Mouse (Mus musculus) bone marrow, adult 2 months (tissue): ENCODE measurements around the gene Crb1. TPM values are rescaled to one million over a fixed set of nuclear protein-coding genes. Genes with fewer than 3 reads are reported as not detected.

Source experiments
- H3K27ac ChIP-seq: fragments of 200-500 bp; 2 replicates; pipeline ENCODE4 v1.5.1; 2012; ENCODE audit warnings: low read depth, mild to moderate bottlenecking, control low read depth, inconsistent platforms, low read length; ENCODE audit not compliant: control insufficient read depth, poor library complexity, insufficient read depth
- H3K4me1 ChIP-seq: fragments of 200-500 bp; 2 replicates; pipeline ENCODE4 v1.6.1; 2011; ENCODE audit warnings: low read length; ENCODE audit not compliant: control insufficient read depth, insufficient read depth
- H3K4me3 ChIP-seq: fragments of 200-500 bp; replicated peaks from 2 replicates; pipeline ENCODE3; 2011; ENCODE audit warnings: mild to moderate bottlenecking, low read depth, low read length, control low read depth; ENCODE audit not compliant: control insufficient read depth
- CTCF ChIP-seq: fragments of 200-500 bp; IDR thresholded peaks from 2 replicates; pipeline ENCODE4 v1.5.1; 2011; ENCODE audit warnings: low read length, control low read depth; ENCODE audit not compliant: control insufficient read depth, insufficient read depth
- POLR2A ChIP-seq: fragments of 200-500 bp; IDR thresholded peaks from 2 replicates; pipeline ENCODE4 v1.6.1; 2011; ENCODE audit warnings: low read depth, mild to moderate bottlenecking, control low read depth, low read length, borderline replicate concordance; ENCODE audit not compliant: control insufficient read depth
- WGBS: fragments of 180-500 bp; shearing (Covaris S2); methylation state at CpG from one replicate; pipeline ENCODE4 v1.1.7; 2018; 5-methylcytosine and 5-hydroxymethylcytosine counted together
- polyA plus RNA-seq: library from polyadenylated mRNA; stranded (reverse); fragments of >200 nt; gene quantifications from 2 replicates; pipeline ENCODE4 v1.2.4, GENCODE M21; 2011; ENCODE audit warnings: low replicate concordance; ENCODE audit not compliant: missing spikeins, insufficient read depth, insufficient read length

Gene Crb1
- polyA plus RNA-seq, 1 experiment = not detected

- TF ChIP-seq POLR2A (no peak), CTCF (no peak)
- 0% methylated on average over 1 of the region's 1 CpGs for WGBS
- H3K4me3 ChIP-seq = no peak overlapping the region
- H3K27ac ChIP-seq = no peak overlapping the region
- H3K4me1 ChIP-seq = no peaks in the 10 kb centered on the region
Measured at GRCm38 (mm10) chr1:139263158-139263557, 113.7 kb downstream of the Crb1 start.

DNA sequence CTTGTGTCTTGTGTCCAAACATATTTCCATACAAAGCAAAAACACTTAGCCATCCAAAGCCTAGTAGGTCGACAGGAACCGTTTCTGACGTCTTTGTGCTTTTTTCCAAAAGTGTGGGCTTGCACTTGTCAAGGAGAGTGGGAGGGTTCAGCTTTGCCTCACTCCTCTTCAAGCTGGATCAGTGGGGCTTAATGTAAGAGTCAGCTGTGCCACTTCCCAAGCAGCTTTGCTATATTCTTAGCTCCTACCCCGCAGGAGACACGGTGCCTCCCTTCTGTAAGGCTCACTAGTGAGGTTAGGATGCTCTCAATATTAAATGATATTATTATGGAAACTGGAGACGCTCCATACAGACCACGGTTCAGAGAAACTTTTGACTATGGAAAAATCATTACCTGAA, 121.3 kb downstream of the Crb1 start:
- no peak overlapping the region for H3K4me3 ChIP-seq
- 79% methylated on average over 7 of the region's 7 CpGs for WGBS

DNA sequence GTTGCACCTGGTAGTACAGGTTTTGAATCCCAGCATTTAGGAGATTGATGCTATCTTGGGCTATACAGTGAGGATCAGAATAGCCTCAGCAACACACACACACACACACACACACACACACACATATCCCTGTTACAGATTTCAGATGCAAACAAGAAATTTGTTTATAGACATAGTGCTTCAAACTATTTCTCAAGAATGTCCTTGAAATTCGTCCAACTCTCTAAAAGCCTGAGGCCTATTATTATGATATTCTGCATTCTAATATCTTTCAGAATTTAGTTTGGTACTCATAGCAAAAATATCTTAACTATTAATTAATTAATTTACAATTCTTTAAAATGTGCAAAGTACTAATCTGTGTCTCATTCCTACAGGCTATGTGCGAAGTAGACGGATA, 124.9 kb downstream of the Crb1 start:
- no peak for TF ChIP-seq POLR2A
- TF ChIP-seq CTCF = no peak
- Histone ChIP-seq H3K27ac (no peak overlapping the region), H3K4me1 (no peaks in the 10 kb centered on the region), H3K4me3 (no peak overlapping the region)
- 82% methylated on average over 3 of the region's 3 CpGs for WGBS

More for the DNA sequence above, 121.3 kb downstream of the Crb1 start:
- Histone ChIP-seq H3K4me1 (no peaks in the 10 kb centered on the region), H3K27ac (no peak overlapping the region)
- TF ChIP-seq CTCF (no peak), POLR2A (no peak)

GRCm38 (mm10) chr1:139249159-139249558, 127.7 kb downstream of the Crb1 start:
- no peak overlapping the region for H3K27ac ChIP-seq
- no peak for TF ChIP-seq POLR2A
- TF ChIP-seq CTCF = no peak
- H3K4me3 ChIP-seq = no peak overlapping the region
- H3K4me1 ChIP-seq = no peaks in the 10 kb centered on the region
- 78% methylated on average over 6 of the region's 6 CpGs for WGBS

- no peak for TF ChIP-seq POLR2A
- WGBS = 83% methylated on average over 12 of the region's 12 CpGs
- no peak overlapping the region for H3K27ac ChIP-seq
- no peak overlapping the region for H3K4me3 ChIP-seq
- H3K4me1 ChIP-seq = no peaks in the 10 kb centered on the region
Measured at GRCm38 (mm10) chr1:139246723-139247380, 130.0 kb downstream of the Crb1 start.

GRCm38 (mm10) chr1:139236794-139237193, 140.1 kb downstream of the Crb1 start:
- no peak for TF ChIP-seq POLR2A
- TF ChIP-seq CTCF = no peak
- H3K4me1 ChIP-seq = no peaks in the 10 kb centered on the region
- no peak overlapping the region for H3K27ac ChIP-seq
- no peak overlapping the region for H3K4me3 ChIP-seq
- 64% methylated on average over 5 of the region's 5 CpGs for WGBS

DNA sequence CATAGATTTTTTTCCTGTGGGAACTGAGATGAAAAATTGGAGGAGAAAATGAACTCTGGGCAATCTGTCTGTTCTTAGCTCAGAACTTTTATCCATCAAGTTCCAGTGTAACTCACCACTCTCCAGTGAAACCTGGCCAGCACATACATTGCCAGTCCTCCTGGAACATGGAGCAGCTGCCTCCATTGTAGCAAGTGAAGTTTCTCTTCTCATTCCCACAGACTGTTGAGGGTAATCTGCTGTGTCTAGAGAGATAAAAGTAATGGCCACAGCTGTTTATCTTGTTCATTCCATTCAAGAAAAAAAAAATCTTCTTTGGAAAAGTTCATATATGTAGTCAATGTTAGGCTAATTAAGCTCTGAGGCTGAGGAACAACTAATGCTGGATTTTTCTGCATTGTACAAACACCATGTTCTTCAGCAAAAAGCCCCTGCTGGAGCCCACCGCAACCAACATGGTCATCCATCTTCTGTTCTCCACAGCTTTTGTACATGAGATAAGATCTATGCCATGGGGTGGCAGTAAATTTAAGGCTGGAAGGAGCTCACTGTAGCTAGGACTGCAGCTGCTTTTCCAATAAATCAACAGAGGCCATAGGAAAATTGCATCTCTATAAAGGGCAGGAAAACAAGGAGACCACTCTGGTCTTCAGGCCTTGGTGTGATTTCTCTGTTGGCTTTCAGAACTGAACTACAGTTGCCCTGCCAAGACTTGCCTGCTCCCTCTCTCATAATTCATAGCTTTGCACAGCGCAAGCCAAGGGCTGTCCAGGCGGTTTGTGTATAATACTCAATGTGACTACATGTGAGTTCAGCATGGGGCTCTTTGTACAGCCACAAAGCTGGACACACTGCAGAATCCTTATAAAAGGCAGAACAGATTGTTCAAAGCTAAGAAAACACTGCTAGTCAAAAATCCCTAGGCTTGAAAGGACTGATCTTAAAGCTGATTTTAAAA, 142.0 kb downstream of the Crb1 start:
- 88% methylated on average over 3 of the region's 3 CpGs for WGBS

GRCm38 (mm10) chr1:139232636-139233035, 144.3 kb downstream of the Crb1 start:
- TF ChIP-seq POLR2A (no peak), CTCF (no peak)
- no peak overlapping the region for H3K4me3 ChIP-seq
- H3K4me1 ChIP-seq = no peaks in the 10 kb centered on the region
- WGBS = 65% methylated on average over 3 of the region's 3 CpGs
- no peak overlapping the region for H3K27ac ChIP-seq

More for the DNA sequence above, 142.0 kb downstream of the Crb1 start:
- Histone ChIP-seq H3K4me3 (no peak overlapping the region), H3K4me1 (no peaks in the 10 kb centered on the region), H3K27ac (no peak overlapping the region)
- TF ChIP-seq CTCF (no peak), POLR2A (no peak)
